Mouse (Mus musculus) testis, adult 10 weeks (tissue): Measurements from ENCODE around the gene Gm10718. TPM values are rescaled to one million over a fixed set of nuclear protein-coding genes. Genes with fewer than 3 reads are reported as not detected.

ENCODE experiments used
- polyA plus RNA-seq: library from polyadenylated mRNA; stranded (reverse); fragments of 350-450 nt; fragmentation: Illumina TruSeq; extraction: RNeasy Lipid Tissue Mini Kit (QIAGEN cat#74804); gene quantifications from one replicate; pipeline ENCODE4 v1.2.3, GENCODE M21; 2014; ENCODE audit warnings: low read depth, low replicate concordance

The Gm10718 gene
- polyA plus RNA-seq = not detected

GRCm38 (mm10) chr9:3023312-3023984 is at the start of gene Gm10718:
TSS of gene Gm10718 (plus strand) at chr9:3023547.

GRCm38 (mm10) chr9:3000445-3000972 is 22.8 kb upstream of the Gm10718 start, which contains the start of gene Gm10722:
TSS of gene Gm10722 (plus strand) at chr9:3000922.

GRCm38 (mm10) chr9:3002794-3003396 is 20.5 kb upstream of the Gm10718 start, which contains the start of gene Gm11168:
TSS of gene Gm11168 (plus strand) at chr9:3003346.

GRCm38 (mm10) chr9:3012733-3013279 is 10.5 kb upstream of the Gm10718 start, which contains the start of gene Gm10721:
TSS of gene Gm10721 (plus strand) at chr9:3013140.

GRCm38 (mm10) chr9:3015354-3015753 is 8.0 kb upstream of the Gm10718 start, which contains the start of gene Gm10720:
TSS of gene Gm10720 (plus strand) at chr9:3015654.

GRCm38 (mm10) chr9:3017108-3017507 is 6.2 kb upstream of the Gm10718 start, which contains the start of gene Gm10719:
TSS of gene Gm10719 (plus strand) at chr9:3017408.

GRCm38 (mm10) chr9:3024912-3025467 is 1.6 kb downstream of the Gm10718 start, which contains the start of gene Gm10717:
TSS of gene Gm10717 (plus strand) at chr9:3025417.

GRCm38 (mm10) chr9:3034299-3034698 is 11.0 kb downstream of the Gm10718 start, which contains the start of gene Gm17535:
TSS of gene Gm17535 (plus strand) at chr9:3034599.

GRCm38 (mm10) chr9:3036577-3036976 is 13.2 kb downstream of the Gm10718 start, which contains the start of gene Gm10715:
TSS of gene Gm10715 (plus strand) at chr9:3036877.

Other genes starting within 250 kb of the Gm10718 start
- not detected for gene Gm10722, start 22.6 kb upstream of the Gm10718 start, polyA plus RNA-seq
- gene Gm11168, start 20.2 kb upstream of the Gm10718 start, polyA plus RNA-seq = not detected
- not detected for gene Gm10721, start 10.4 kb upstream of the Gm10718 start, polyA plus RNA-seq
- not detected for gene Gm10720, start 7.9 kb upstream of the Gm10718 start, polyA plus RNA-seq
- gene Gm10719, start 6.1 kb upstream of the Gm10718 start, polyA plus RNA-seq = not detected
- gene Gm10717, start 1.9 kb downstream of the Gm10718 start, polyA plus RNA-seq = not detected
- not detected for gene Gm17535, start 11.1 kb downstream of the Gm10718 start, polyA plus RNA-seq
- gene Gm10715, start 13.3 kb downstream of the Gm10718 start, polyA plus RNA-seq = not detected